Mouse (Mus musculus) embryo, embryonic 11.5 days (tissue): ENCODE measurements around the gene Chrdl2.
"Not testable (repeated sequence)": the region's sequence is repeated elsewhere in the genome, so short reads cannot be mapped to it uniquely, and the experiment has no call there.

Experiments
- DNase-seq: peaks from one replicate; pipeline ENCODE4 v3.0.0-alpha.2; 2012; ENCODE audit warnings: low read depth, low spot score

Chrdl2 gene

GRCm38 (mm10) chr7:100034815-100035463, 29.0 kb downstream of the Chrdl2 start:
- DNase-seq = no peak

- no peak for DNase-seq
Measured at GRCm38 (mm10) chr7:100036050-100036449, 30.1 kb downstream of the Chrdl2 start.

GRCm38 (mm10) chr7:100036495-100036894, 30.5 kb downstream of the Chrdl2 start:
- DNase-seq = no peak

- no peak for DNase-seq
Measured at GRCm38 (mm10) chr7:100042120-100042519, 36.1 kb downstream of the Chrdl2 start.

- no peak for DNase-seq
Measured at GRCm38 (mm10) chr7:100043096-100043495, 37.1 kb downstream of the Chrdl2 start.

- DNase-seq = no peak
Measured at GRCm38 (mm10) chr7:100043605-100044031, 37.6 kb downstream of the Chrdl2 start.

GRCm38 (mm10) chr7:100046486-100046885, 40.5 kb downstream of the Chrdl2 start:
- no peak for DNase-seq

- DNase-seq = no peak
Measured at GRCm38 (mm10) chr7:100051904-100052303, 45.9 kb downstream of the Chrdl2 start.

GRCm38 (mm10) chr7:100052991-100053390, 47.0 kb downstream of the Chrdl2 start:
- not testable (repeated sequence) for DNase-seq

- DNase-seq = no peak
Measured at GRCm38 (mm10) chr7:100073959-100074358, 68.0 kb downstream of the Chrdl2 start.

GRCm38 (mm10) chr7:100076296-100076695, 70.3 kb downstream of the Chrdl2 start:
- no peak for DNase-seq

- no peak for DNase-seq
Measured at GRCm38 (mm10) chr7:100077071-100077470, 71.1 kb downstream of the Chrdl2 start.

GRCm38 (mm10) chr7:100080087-100080781, 74.3 kb downstream of the Chrdl2 start:
- DNase-seq = no peak

GRCm38 (mm10) chr7:100082836-100083235, 76.9 kb downstream of the Chrdl2 start:
- DNase-seq = no peak

- DNase-seq = no peak
Measured at GRCm38 (mm10) chr7:100083812-100084211, 77.8 kb downstream of the Chrdl2 start.
